In genomic region chr11:60871409-60871808, GRCm38 (mm10) we compare ENCODE assay signal across 13 mouse cellular contexts.
"Had no signal": no experiment of that assay in that cellular context is flagged by ENCODE, and none has a peak within 500 bp of the region (broad histone marks: within the 10 kb centered on the region; RNA-seq: fewer than 3 reads in every experiment).

No protein-coding gene starts in this region.

- H3K4me3 ChIP-seq: left cerebral cortex, adult 2 months; liver, embryonic 13.5 days had no signal

- H3K27me3 ChIP-seq: liver, embryonic 13.5 days had no signal

- H3K27ac ChIP-seq: left cerebral cortex, adult 2 months; liver, embryonic 13.5 days had no signal

- H3K4me2 ChIP-seq: liver, embryonic 13.5 days; midbrain, embryonic 11.5 days had no signal

- H3K9me3 ChIP-seq: liver, embryonic 13.5 days had no signal

- H3K9ac ChIP-seq: liver, embryonic 13.5 days had no signal

- DNase-seq: kidney, postnatal 14 days; kidney, postnatal 4 days; layer of hippocampus, adult 9-11 months; layer of hippocampus, postnatal 36 days; liver, embryonic 13.5 days; lung, adult 2 months; lung, postnatal 14 days; lung, postnatal 4 days; midbrain, embryonic 14.5 days; thymus, adult 18-20 months; thymus, postnatal 36 days had no signal
